Mouse (Mus musculus): ENCODE results near the gene Lhfp. TPM values are rescaled to one million over a fixed set of nuclear protein-coding genes. Genes with fewer than 3 reads are reported as not detected.
"Not testable (repeated sequence)": the region's sequence is repeated elsewhere in the genome, so short reads cannot be mapped to it uniquely, and the experiment has no call there.

Lhfp gene
- polyA plus RNA-seq, 1 experiment from 2014 or later = 34.9 TPM

- no peaks in the 10 kb centered on the region for H3K9me3 ChIP-seq (ENCODE audit: control insufficient read depth, low read length)
- no peak overlapping the region for H3K27ac ChIP-seq (ENCODE audit: low read depth, low read length)
- peaks cover 24% of the 10 kb centered on the region for H3K4me1 ChIP-seq (ENCODE audit: control insufficient read depth, insufficient read depth, low read length)
- H3K36me3 ChIP-seq (ENCODE audit: control insufficient read depth, insufficient read depth, low read length) = no peaks in the 10 kb centered on the region
- no peaks in the 10 kb centered on the region for H3K27me3 ChIP-seq (ENCODE audit: control insufficient read depth, insufficient read depth, low read length)
- H3K4me3 ChIP-seq (ENCODE audit: low read depth, low read length) = no peak overlapping the region
- H3K9ac ChIP-seq (replicated peaks; ENCODE audit: low read depth, low read length) = no peak overlapping the region
- no peak for ATAC-seq (ENCODE audit: low read depth)
- WGBS = 24% methylated on average over 6 of the region's 6 CpGs
- no peak overlapping the region for H3K4me2 ChIP-seq (ENCODE audit: low read depth, low read length)
Measured at GRCm38 (mm10) chr3:53100803-53101202, 59.5 kb downstream of the Lhfp start.

- no peak for ATAC-seq (ENCODE audit: low read depth)
- WGBS = 53% methylated on average over 6 of the region's 6 CpGs
- H3K4me3 ChIP-seq (ENCODE audit: low read depth, low read length) = no peak overlapping the region
Measured at GRCm38 (mm10) chr3:53101711-53102110, 60.4 kb downstream of the Lhfp start.

GRCm38 (mm10) chr3:53102131-53102756 is 60.9 kb downstream of the Lhfp start:
- H3K9ac ChIP-seq (replicated peaks; ENCODE audit: low read depth, low read length) = no peak overlapping the region
- no peaks in the 10 kb centered on the region for H3K9me3 ChIP-seq (ENCODE audit: control insufficient read depth, low read length)
- no peak overlapping the region for H3K4me3 ChIP-seq (ENCODE audit: low read depth, low read length)
- H3K27ac ChIP-seq (ENCODE audit: low read depth, low read length) = no peak overlapping the region
- ATAC-seq (ENCODE audit: low read depth) = peak; percentile 79; the same call in 1 of the 2 replicates
- 12% methylated on average over 5 of the region's 5 CpGs for WGBS
- H3K4me2 ChIP-seq (ENCODE audit: low read depth, low read length) = no peak overlapping the region
- H3K4me1 ChIP-seq (ENCODE audit: control insufficient read depth, insufficient read depth, low read length) = peaks cover 24% of the 10 kb centered on the region
- no peaks in the 10 kb centered on the region for H3K36me3 ChIP-seq (ENCODE audit: control insufficient read depth, insufficient read depth, low read length)
- no peaks in the 10 kb centered on the region for H3K27me3 ChIP-seq (ENCODE audit: control insufficient read depth, insufficient read depth, low read length)

More at GRCm38 (mm10) chr3:53101711-53102110, 60.4 kb downstream of the Lhfp start:
- Histone ChIP-seq H3K4me1 (ENCODE audit: control insufficient read depth, insufficient read depth, low read length) (peaks cover 24% of the 10 kb centered on the region), H3K27me3 (ENCODE audit: control insufficient read depth, insufficient read depth, low read length) (no peaks in the 10 kb centered on the region), H3K9ac (replicated peaks; ENCODE audit: low read depth, low read length) (no peak overlapping the region), H3K36me3 (ENCODE audit: control insufficient read depth, insufficient read depth, low read length) (no peaks in the 10 kb centered on the region), H3K9me3 (ENCODE audit: control insufficient read depth, low read length) (no peaks in the 10 kb centered on the region), H3K4me2 (ENCODE audit: low read depth, low read length) (no peak overlapping the region), H3K27ac (ENCODE audit: low read depth, low read length) (no peak overlapping the region)

- no peak overlapping the region for H3K9ac ChIP-seq (replicated peaks; ENCODE audit: low read depth, low read length)
- peaks cover 24% of the 10 kb centered on the region for H3K4me1 ChIP-seq (ENCODE audit: control insufficient read depth, insufficient read depth, low read length)
- H3K4me3 ChIP-seq (ENCODE audit: low read depth, low read length) = no peak overlapping the region
- no peak overlapping the region for H3K27ac ChIP-seq (ENCODE audit: low read depth, low read length)
- H3K9me3 ChIP-seq (ENCODE audit: control insufficient read depth, low read length) = no peaks in the 10 kb centered on the region
- ATAC-seq (ENCODE audit: low read depth) = no peak
- no peaks in the 10 kb centered on the region for H3K27me3 ChIP-seq (ENCODE audit: control insufficient read depth, insufficient read depth, low read length)
- 20% methylated on average over 12 of the region's 12 CpGs for WGBS
- H3K36me3 ChIP-seq (ENCODE audit: control insufficient read depth, insufficient read depth, low read length) = no peaks in the 10 kb centered on the region
- H3K4me2 ChIP-seq (ENCODE audit: low read depth, low read length) = no peak overlapping the region
Measured at GRCm38 (mm10) chr3:53102757-53103153, 61.4 kb downstream of the Lhfp start.

- no peak overlapping the region for H3K27ac ChIP-seq (ENCODE audit: low read depth, low read length)
Measured at GRCm38 (mm10) chr3:53108594-53109373, 67.5 kb downstream of the Lhfp start.

GRCm38 (mm10) chr3:53109879-53110278 is 68.6 kb downstream of the Lhfp start:
- H3K4me3 ChIP-seq (ENCODE audit: low read depth, low read length) = no peak overlapping the region
- no peak overlapping the region for H3K27ac ChIP-seq (ENCODE audit: low read depth, low read length)
- no peak overlapping the region for H3K4me2 ChIP-seq (ENCODE audit: low read depth, low read length)
- no peaks in the 10 kb centered on the region for H3K36me3 ChIP-seq (ENCODE audit: control insufficient read depth, insufficient read depth, low read length)
- no peak for ATAC-seq (ENCODE audit: low read depth)
- H3K4me1 ChIP-seq (ENCODE audit: control insufficient read depth, insufficient read depth, low read length) = 0 out of 2 replicates have a peak, but pooled peaks cover 3% of the 10 kb centered on the region
- 67% methylated on average over 3 of the region's 3 CpGs for WGBS
- H3K9ac ChIP-seq (replicated peaks; ENCODE audit: low read depth, low read length) = no peak overlapping the region
- no peaks in the 10 kb centered on the region for H3K9me3 ChIP-seq (ENCODE audit: control insufficient read depth, low read length)
- H3K27me3 ChIP-seq (ENCODE audit: control insufficient read depth, insufficient read depth, low read length) = no peaks in the 10 kb centered on the region

More at GRCm38 (mm10) chr3:53108594-53109373, 67.5 kb downstream of the Lhfp start:
- Histone ChIP-seq H3K4me3 (ENCODE audit: low read depth, low read length) (no peak overlapping the region), H3K4me1 (ENCODE audit: control insufficient read depth, insufficient read depth, low read length) (0 out of 2 replicates have a peak, but pooled peaks cover 3% of the 10 kb centered on the region), H3K27me3 (ENCODE audit: control insufficient read depth, insufficient read depth, low read length) (no peaks in the 10 kb centered on the region), H3K4me2 (ENCODE audit: low read depth, low read length) (no peak overlapping the region), H3K9me3 (ENCODE audit: control insufficient read depth, low read length) (no peaks in the 10 kb centered on the region), H3K36me3 (ENCODE audit: control insufficient read depth, insufficient read depth, low read length) (no peaks in the 10 kb centered on the region), H3K9ac (replicated peaks; ENCODE audit: low read depth, low read length) (no peak overlapping the region)
- no peak for ATAC-seq (ENCODE audit: low read depth)
- WGBS = 43% methylated on average over 11 of the region's 11 CpGs

GRCm38 (mm10) chr3:53112048-53112447 is 70.7 kb downstream of the Lhfp start:
- no peaks in the 10 kb centered on the region for H3K9me3 ChIP-seq (ENCODE audit: control insufficient read depth, low read length)
- 93% methylated on average over 7 of the region's 7 CpGs for whole genome bisulfite sequencing
- no peaks in the 10 kb centered on the region for H3K36me3 ChIP-seq (ENCODE audit: control insufficient read depth, insufficient read depth, low read length)
- no peak overlapping the region for H3K27ac ChIP-seq (ENCODE audit: low read depth, low read length)
- 0 out of 2 replicates have a peak, but pooled peaks cover 3% of the 10 kb centered on the region for H3K4me1 ChIP-seq (ENCODE audit: control insufficient read depth, insufficient read depth, low read length)
- no peaks in the 10 kb centered on the region for H3K27me3 ChIP-seq (ENCODE audit: control insufficient read depth, insufficient read depth, low read length)
- no peak overlapping the region for H3K4me2 ChIP-seq (ENCODE audit: low read depth, low read length)
- H3K4me3 ChIP-seq (ENCODE audit: low read depth, low read length) = no peak overlapping the region
- ATAC-seq (ENCODE audit: low read depth) = no peak
- no peak overlapping the region for H3K9ac ChIP-seq (replicated peaks; ENCODE audit: low read depth, low read length)

GRCm38 (mm10) chr3:53118755-53119154 is 77.4 kb downstream of the Lhfp start:
- not testable (repeated sequence) for H3K36me3 ChIP-seq (ENCODE audit: control insufficient read depth, insufficient read depth, low read length); H3K4me3 ChIP-seq (ENCODE audit: low read depth, low read length); H3K27ac ChIP-seq (ENCODE audit: low read depth, low read length); H3K4me1 ChIP-seq (ENCODE audit: control insufficient read depth, insufficient read depth, low read length); H3K4me2 ChIP-seq (ENCODE audit: low read depth, low read length); H3K27me3 ChIP-seq (ENCODE audit: control insufficient read depth, insufficient read depth, low read length); H3K9me3 ChIP-seq (ENCODE audit: control insufficient read depth, low read length); ATAC-seq (ENCODE audit: low read depth); H3K9ac ChIP-seq (replicated peaks; ENCODE audit: low read depth, low read length)
- WGBS = 84% methylated on average over 3 of the region's 9 CpGs

- no peaks in the 10 kb centered on the region for H3K36me3 ChIP-seq (ENCODE audit: control insufficient read depth, insufficient read depth, low read length)
- H3K4me2 ChIP-seq (ENCODE audit: low read depth, low read length) = no peak overlapping the region
- H3K9me3 ChIP-seq (ENCODE audit: control insufficient read depth, low read length) = no peaks in the 10 kb centered on the region
- WGBS = 95% methylated on average over 6 of the region's 6 CpGs
- ATAC-seq (ENCODE audit: low read depth) = no peak
- no peak overlapping the region for H3K27ac ChIP-seq (ENCODE audit: low read depth, low read length)
- no peak overlapping the region for H3K4me3 ChIP-seq (ENCODE audit: low read depth, low read length)
- no peaks in the 10 kb centered on the region for H3K4me1 ChIP-seq (ENCODE audit: control insufficient read depth, insufficient read depth, low read length)
- H3K9ac ChIP-seq (replicated peaks; ENCODE audit: low read depth, low read length) = no peak overlapping the region
- no peaks in the 10 kb centered on the region for H3K27me3 ChIP-seq (ENCODE audit: control insufficient read depth, insufficient read depth, low read length)
Measured at GRCm38 (mm10) chr3:53119978-53120377, 78.7 kb downstream of the Lhfp start.
